Mouse (Mus musculus) Patski (cell line): Measurements from ENCODE around the gene 1700001K19Rik. TPM values are rescaled to one million over a fixed set of nuclear protein-coding genes. Genes with fewer than 3 reads are reported as not detected.
"Not testable (repeated sequence)": the region's sequence is repeated elsewhere in the genome, so short reads cannot be mapped to it uniquely, and the experiment has no call there.

Source experiments
- ATAC-seq: fragments of 100-300 bp; one replicate; pipeline ENCODE4 v1.8.0; 2021
- CTCF ChIA-PET: fragments of 350-600 bp; sonication (Branson Sonifier 250); formaldehyde crosslinking; loops from one replicate; lab custom pipeline; 2022; ENCODE audit warnings: inconsistent platforms; lab: Charles Lee
- POLR2A ChIA-PET: fragments of 350-600 bp; sonication (Branson Sonifier 250); formaldehyde crosslinking; loops from one replicate; lab custom pipeline; 2022; ENCODE audit warnings: antibody characterized with exemption, inconsistent platforms; lab: Charles Lee
- DNase-seq: peaks from one replicate; pipeline ENCODE4 v3.0.0-alpha.2; 2011; ENCODE audit warnings: low read depth, low spot score
- H3K27me3 ChIP-seq: fragments of 371-371 bp; one replicate; pipeline ENCODE4 v1.5.1; 2021
- CTCF ChIP-seq: fragments of 100-300 bp; IDR thresholded peaks from one replicate; pipeline ENCODE4 v1.5.1; 2021
- in situ Hi-C: fragments of 300-500 bp; cut with MboI; formaldehyde crosslinking; loops from 3 replicates; pipeline ENCODE4 v1.11.1; 2018; ENCODE audit warnings: low pct_unique_long_range_greater_than_20kb, mixed read lengths
- polyA plus RNA-seq: library from polyadenylated mRNA; unstranded; gene quantifications from one replicate; pipeline ENCODE4 v1.2.3, GENCODE M21; 2021

1700001K19Rik gene
- polyA plus RNA-seq, 1 experiment from 2014 or later: 0.12 TPM

- no peak for ATAC-seq
- in situ Hi-C loops: no loop called here
Measured at GRCm38 (mm10) chr12:110703682-110704081, 21.3 kb upstream of the 1700001K19Rik start.

GRCm38 (mm10) chr12:110703008-110703471, 20.6 kb upstream of the 1700001K19Rik start:
- peak; percentile 94 for DNase-seq
- peak; percentile 84 for ATAC-seq
- CTCF ChIA-PET: interaction anchor here (0.8 to 2.2 kb wide), 18 partner anchors 8 to 282 kb away, joined by 3 to 9 read pairs (median 4); partner anchors contain the start of genes 1700001K19Rik and Wdr20
- POLR2A ChIA-PET: interaction anchor here (1.0 kb wide), 2 partner anchors 34 to 93 kb away, joined by 3 read pairs; no protein-coding TSS in a partner anchor
- TF ChIP-seq CTCF: no peak
- in situ Hi-C loops: no loop called here
- no peaks in the 10 kb centered on the region for H3K27me3 ChIP-seq

More at GRCm38 (mm10) chr12:110703682-110704081, 21.3 kb upstream of the 1700001K19Rik start:
- POLR2A ChIA-PET: interaction anchor here (1.0 kb wide), 2 partner anchors 33 to 93 kb away, joined by 3 read pairs; no protein-coding TSS in a partner anchor
- CTCF ChIA-PET: interaction anchor here (0.8 to 2.2 kb wide), 15 partner anchors 7 to 283 kb away, joined by 3 to 9 read pairs (median 4); partner anchors contain the start of genes 1700001K19Rik and Wdr20
- DNase-seq: no peak
- H3K27me3 ChIP-seq: no peaks in the 10 kb centered on the region
- TF ChIP-seq CTCF: no peak

- in situ Hi-C loops: no loop called here
- no peak for TF ChIP-seq CTCF
- H3K27me3 ChIP-seq: no peaks in the 10 kb centered on the region
- DNase-seq (no peak), ATAC-seq (no peak)
- CTCF ChIA-PET: interaction anchor here (1.0 to 2.2 kb wide), 14 partner anchors 9 to 142 kb away, joined by 3 to 9 read pairs (median 4); partner anchors contain the start of genes 1700001K19Rik and Wdr20
- POLR2A ChIA-PET: interaction anchor here (1.0 kb wide), 1 partner anchor 34 kb away, joined by 3 read pairs; no protein-coding TSS in a partner anchor
Measured at GRCm38 (mm10) chr12:110702556-110702955, 20.1 kb upstream of the 1700001K19Rik start, which contains the start of gene Hsp90aa1. TSS of gene Hsp90aa1 (minus strand) at chr12:110702728.

GRCm38 (mm10) chr12:110701363-110701762, 18.9 kb upstream of the 1700001K19Rik start:
- DNase-seq, in situ Hi-C loops, ATAC-seq, H3K27me3 ChIP-seq, CTCF ChIA-PET: not testable (repeated sequence)
- POLR2A ChIA-PET: interaction anchor here (1.1 kb wide), 1 partner anchor 110 kb away, joined by 8 read pairs; no protein-coding TSS in a partner anchor

- ChIA-PET CTCF (no interaction called here), POLR2A (no interaction called here)
- no peak for TF ChIP-seq CTCF
- H3K27me3 ChIP-seq: no peaks in the 10 kb centered on the region
- DNase-seq (no peak), ATAC-seq (no peak)
- in situ Hi-C loops: no loop called here
Measured at GRCm38 (mm10) chr12:110700730-110701129, 18.3 kb upstream of the 1700001K19Rik start.

GRCm38 (mm10) chr12:110699171-110699547, 16.7 kb upstream of the 1700001K19Rik start:
- ChIA-PET POLR2A (no interaction called here), CTCF (no interaction called here)
- in situ Hi-C loops: no loop called here
- DNase-seq: no peak
- no peak for TF ChIP-seq CTCF
- H3K27me3 ChIP-seq: no peaks in the 10 kb centered on the region
- no peak for ATAC-seq

- ATAC-seq (no peak), DNase-seq (no peak)
- no peaks in the 10 kb centered on the region for H3K27me3 ChIP-seq
- TF ChIP-seq CTCF: no peak
- ChIA-PET CTCF (interaction anchor here (0.8 kb wide), 1 partner anchor 25 kb away, joined by 4 read pairs; no protein-coding TSS in a partner anchor), POLR2A (no interaction called here)
- in situ Hi-C loops: no loop called here
Measured at GRCm38 (mm10) chr12:110698523-110699170, 16.2 kb upstream of the 1700001K19Rik start.

- TF ChIP-seq CTCF: no peak
- H3K27me3 ChIP-seq: no peaks in the 10 kb centered on the region
- no peak for ATAC-seq
- DNase-seq: no peak
- in situ Hi-C loops: no loop called here
- CTCF ChIA-PET: interaction anchor here (0.8 to 1.0 kb wide), 2 partner anchors 24 to 42 kb away, joined by 3 to 4 read pairs; no protein-coding TSS in a partner anchor
- POLR2A ChIA-PET: interaction anchor here (1.2 kb wide), 1 partner anchor 97 kb away, joined by 3 read pairs; the partner anchor contains the start of gene Dync1h1
Measured at GRCm38 (mm10) chr12:110698080-110698479, 15.7 kb upstream of the 1700001K19Rik start.

GRCm38 (mm10) chr12:110697457-110697856, 15.0 kb upstream of the 1700001K19Rik start:
- in situ Hi-C loops: no loop called here
- no peak for TF ChIP-seq CTCF
- CTCF ChIA-PET: interaction anchor here (0.8 to 1.0 kb wide), 2 partner anchors 42 to 99 kb away, joined by 3 read pairs; no protein-coding TSS in a partner anchor
- no peak for DNase-seq
- POLR2A ChIA-PET: interaction anchor here (1.2 kb wide), 1 partner anchor 97 kb away, joined by 3 read pairs; the partner anchor contains the start of gene Dync1h1
- no peak for ATAC-seq
- H3K27me3 ChIP-seq: no peaks in the 10 kb centered on the region

GRCm38 (mm10) chr12:110696975-110697400, 14.6 kb upstream of the 1700001K19Rik start:
- no peak for DNase-seq
- no peak for ATAC-seq
- in situ Hi-C loops: no loop called here
- no peaks in the 10 kb centered on the region for H3K27me3 ChIP-seq
- POLR2A ChIA-PET: interaction anchor here (1.2 kb wide), 1 partner anchor 96 kb away, joined by 3 read pairs; the partner anchor contains the start of gene Dync1h1
- CTCF ChIA-PET: interaction anchor here (0.8 to 1.0 kb wide), 2 partner anchors 43 to 98 kb away, joined by 3 read pairs; no protein-coding TSS in a partner anchor
- no peak for TF ChIP-seq CTCF
